Mouse (Mus musculus) CH12.LX (cell line): ENCODE measurements around the gene 6430548M08Rik. TPM values are rescaled to one million over a fixed set of nuclear protein-coding genes. Genes with fewer than 3 reads are reported as not detected.

Experiments used
- DNase-seq: peaks from one replicate; pipeline ENCODE4 v3.0.0-alpha.2; 2013; ENCODE audit errors: extremely low read depth
- H3K27ac ChIP-seq: 2 replicates; pipeline ENCODE4 v1.5.1; 2012; ENCODE audit warnings: low read depth, mild to moderate bottlenecking, control low read depth, moderate library complexity; ENCODE audit not compliant: insufficient read depth
- H3K27me3 ChIP-seq: replicated peaks from 2 replicates; pipeline ENCODE3; 2012; ENCODE audit warnings: inconsistent platforms
- H3K36me3 ChIP-seq, 2 experiments: replicated peaks in 1 of 2; 2 replicates each; pipeline versions ENCODE3 to v1.6.1; 2012; ENCODE audit warnings: inconsistent platforms in 1 of 2, low read length in 1 of 2, mild to moderate bottlenecking in 1 of 2, mixed read lengths in 1 of 2, moderate library complexity in 1 of 2; ENCODE audit not compliant: control insufficient read depth in 1 of 2, insufficient read depth in 1 of 2
- H3K4me1 ChIP-seq, 2 experiments: 2 replicates each; pipeline ENCODE4 v1.6.1; 2012; ENCODE audit warnings: inconsistent platforms in 1 of 2, moderate library complexity in 1 of 2; ENCODE audit not compliant: insufficient read depth in 2 of 2, control insufficient read depth in 1 of 2
- H3K4me2 ChIP-seq: 2 replicates; pipeline ENCODE4 v1.6.1; 2012; ENCODE audit warnings: low read depth, mild to moderate bottlenecking, control low read depth; ENCODE audit not compliant: poor library complexity, insufficient read depth, severe bottlenecking
- H3K4me3 ChIP-seq, 3 experiments: fragments of 150-350 bp in 1 of 3; sonication (generic) in 1 of 3; replicated peaks in 1 of 3; 2 replicates each; pipeline versions ENCODE3 to v1.5.1; 2011 to 2012; ENCODE audit warnings: low read depth in 2 of 3, low read length in 2 of 3, mild to moderate bottlenecking in 2 of 3, moderate library complexity in 2 of 3, control low read depth in 1 of 3, improper control_type of control experiment in 1 of 3, inconsistent platforms in 1 of 3, mixed read lengths in 1 of 3; ENCODE audit not compliant: poor library complexity in 1 of 3
- H3K79me2 ChIP-seq: replicated peaks from 2 replicates; pipeline ENCODE4 v1.6.1; 2012; ENCODE audit warnings: mild to moderate bottlenecking, moderate library complexity; ENCODE audit not compliant: control insufficient read depth, poor library complexity, insufficient read depth, severe bottlenecking; ENCODE audit errors: extremely low read depth
- H3K9ac ChIP-seq: 2 replicates; pipeline ENCODE4 v1.6.1; 2012; ENCODE audit warnings: low read depth, mild to moderate bottlenecking, control low read depth, moderate library complexity; ENCODE audit not compliant: insufficient read depth
- H3K9me3 ChIP-seq: replicated peaks from 2 replicates; pipeline ENCODE3; 2012; ENCODE audit warnings: low read length, inconsistent platforms, mixed read lengths
- BHLHE40 ChIP-seq: IDR thresholded peaks from 2 replicates; pipeline ENCODE4 v1.6.1; 2011; ENCODE audit warnings: mild to moderate bottlenecking, low read depth, low read length, improper control_type of control experiment
- CHD1 ChIP-seq: IDR thresholded peaks from 2 replicates; pipeline ENCODE4 v1.6.1; 2012; ENCODE audit warnings: low read depth, low read length, improper control_type of control experiment, inconsistent platforms
- CHD2 ChIP-seq: IDR thresholded peaks from 2 replicates; pipeline ENCODE4 v1.6.1; 2011; ENCODE audit warnings: low read length, improper control_type of control experiment
- E2F4 ChIP-seq: IDR thresholded peaks from 2 replicates; pipeline ENCODE4 v1.6.1; 2011; ENCODE audit warnings: low read depth, low read length, improper control_type of control experiment; ENCODE audit not compliant: insufficient replicate concordance
- ELF1 ChIP-seq: IDR thresholded peaks from 2 replicates; pipeline ENCODE4 v1.6.1; 2014; ENCODE audit warnings: low read depth, mild to moderate bottlenecking, inconsistent platforms, low read length, improper control_type of control experiment
- GABPA ChIP-seq: IDR thresholded peaks from 2 replicates; pipeline ENCODE4 v1.6.1; 2012; ENCODE audit warnings: low read depth, low read length, improper control_type of control experiment, inconsistent platforms; ENCODE audit not compliant: insufficient replicate concordance
- JUN ChIP-seq: IDR thresholded peaks from 2 replicates; pipeline ENCODE4 v1.6.1; 2011; ENCODE audit warnings: low read depth, mild to moderate bottlenecking, low read length, improper control_type of control experiment, moderate library complexity; ENCODE audit not compliant: insufficient read depth
- JUND ChIP-seq: conservative IDR thresholded peaks from 2 replicates; pipeline ENCODE4 v1.6.1; 2011; ENCODE audit warnings: low read depth, low read length, improper control_type of control experiment
- MAX ChIP-seq: IDR thresholded peaks from 2 replicates; pipeline ENCODE4 v1.6.1; 2011; ENCODE audit warnings: low read length, improper control_type of control experiment
- MAZ ChIP-seq: IDR thresholded peaks from 2 replicates; pipeline ENCODE4 v1.6.1; 2012; ENCODE audit warnings: low read depth, mild to moderate bottlenecking, inconsistent platforms, low read length, improper control_type of control experiment, moderate library complexity
- MEF2A ChIP-seq: IDR thresholded peaks from 2 replicates; pipeline ENCODE4 v1.6.1; 2014; ENCODE audit warnings: low read depth, mild to moderate bottlenecking, inconsistent platforms, low read length, improper control_type of control experiment, borderline replicate concordance
- POLR2A ChIP-seq: IDR thresholded peaks from 2 replicates; pipeline ENCODE4 v1.6.1; 2011; ENCODE audit warnings: low read depth, mild to moderate bottlenecking, improper control_type of control experiment, low read length
- RAD21 ChIP-seq: IDR thresholded peaks from 2 replicates; pipeline ENCODE4 v1.6.1; 2011; ENCODE audit warnings: low read depth, mild to moderate bottlenecking, low read length, improper control_type of control experiment, moderate library complexity
- RCOR1 ChIP-seq: conservative IDR thresholded peaks from 2 replicates; pipeline ENCODE4 v1.6.1; 2012; ENCODE audit warnings: low read depth, mild to moderate bottlenecking, inconsistent platforms, low read length, improper control_type of control experiment
- TBP ChIP-seq: conservative IDR thresholded peaks from 2 replicates; pipeline ENCODE4 v1.6.1; 2011; ENCODE audit warnings: low read depth, low read length, improper control_type of control experiment
- UBTF ChIP-seq: IDR thresholded peaks from 2 replicates; pipeline ENCODE4 v1.6.1; 2012; ENCODE audit warnings: low read depth, mild to moderate bottlenecking, inconsistent platforms, low read length, improper control_type of control experiment, moderate library complexity
- USF2 ChIP-seq: conservative IDR thresholded peaks from 2 replicates; pipeline ENCODE4 v1.6.1; 2011; ENCODE audit warnings: low read depth, low read length, improper control_type of control experiment
- ZC3H11A ChIP-seq: IDR thresholded peaks from 2 replicates; pipeline ENCODE4 v1.6.1; 2012; ENCODE audit warnings: low read depth, mild to moderate bottlenecking, inconsistent platforms, low read length, improper control_type of control experiment
- ZMIZ1 ChIP-seq: IDR thresholded peaks from 2 replicates; pipeline ENCODE4 v1.6.1; 2012; ENCODE audit warnings: low read depth, mild to moderate bottlenecking, inconsistent platforms, low read length, improper control_type of control experiment
- dilution Hi-C: fragments of 300-500 bp; cut with MboI; formaldehyde crosslinking; loops from 2 replicates; pipeline ENCODE4 v1.14.3; 2020; ENCODE audit warnings: low sequenced_read_pairs; ENCODE audit not compliant: extremely low pct_unique_long_range_greater_than_20kb, extremely low pct_ligation_motif_present
- in situ Hi-C: fragments of 300-500 bp; cut with MboI; formaldehyde crosslinking; loops from 3 replicates; pipeline ENCODE4 v1.14.3; 2019; ENCODE audit warnings: low sequenced_read_pairs, low pct_ligation_motif_present, low pct_unique_long_range_greater_than_20kb, mixed read lengths
- polyA plus RNA-seq: library from polyadenylated mRNA; unstranded; fragments of >175 nt; gene quantifications from 2 replicates; pipeline ENCODE4 v1.2.1, GENCODE M21; 2012; ENCODE audit warnings: low read depth; ENCODE audit not compliant: insufficient read length
- total RNA-seq, 2 experiments: library from RNA; depleted of rRNA; stranded (reverse); fragments of 300-350 nt in 1 of 2; fragments of >200 nt in 1 of 2; gene quantifications; 2 replicates each; pipeline ENCODE4 v1.2.3; 2012 to 2014

The 6430548M08Rik gene
- total and polyA plus RNA-seq, 3 experiments: 0.13 TPM; not detected in 2

DNA sequence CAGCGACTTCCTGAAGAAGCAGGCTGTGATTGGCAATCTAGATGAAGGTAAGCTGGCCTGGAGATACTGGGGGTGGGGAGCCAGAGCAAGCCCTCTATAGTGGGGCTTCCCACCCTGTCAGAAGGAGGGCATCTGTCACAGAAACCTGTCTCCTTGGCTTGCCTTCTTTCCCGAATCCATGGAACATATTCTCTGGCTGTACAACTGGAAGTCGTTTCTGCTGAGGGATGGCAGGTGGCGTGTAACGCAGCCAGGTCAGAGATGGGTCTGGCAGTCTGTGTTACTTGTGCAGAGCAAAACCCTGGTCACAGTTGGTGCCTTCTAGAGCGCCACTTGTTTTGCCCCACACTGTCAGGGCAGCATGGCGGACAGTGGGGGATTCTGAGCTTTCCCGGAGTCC, 46.4 kb downstream of the 6430548M08Rik start:
- no peak for DNase-seq
- TF ChIP-seq USF2 (no peak), MAX (no peak), ZMIZ1 (no peak), MEF2A (no peak), RAD21 (no peak), E2F4 (no peak), JUN (no peak), BHLHE40 (no peak), POLR2A (no peak), TBP (no peak), UBTF (no peak), ZC3H11A (no peak), CHD2 (no peak), RCOR1 (no peak), ELF1 (no peak), JUND (no peak), MAZ (no peak), CHD1 (no peak), GABPA (no peak)
- Histone ChIP-seq H3K4me1 (no peaks in the 10 kb centered on the region), H3K4me3 (no peak overlapping the region), H3K27me3 (peaks cover 97% of the 10 kb centered on the region), H3K79me2 (no peaks in the 10 kb centered on the region), H3K9me3 (no peaks in the 10 kb centered on the region), H3K4me2 (no peak overlapping the region), H3K36me3 (no peaks in the 10 kb centered on the region), H3K9ac (no peak overlapping the region), H3K27ac (no peak overlapping the region)
- in situ Hi-C loops (no loop called here), dilution Hi-C loops (no loop called here)

DNA sequence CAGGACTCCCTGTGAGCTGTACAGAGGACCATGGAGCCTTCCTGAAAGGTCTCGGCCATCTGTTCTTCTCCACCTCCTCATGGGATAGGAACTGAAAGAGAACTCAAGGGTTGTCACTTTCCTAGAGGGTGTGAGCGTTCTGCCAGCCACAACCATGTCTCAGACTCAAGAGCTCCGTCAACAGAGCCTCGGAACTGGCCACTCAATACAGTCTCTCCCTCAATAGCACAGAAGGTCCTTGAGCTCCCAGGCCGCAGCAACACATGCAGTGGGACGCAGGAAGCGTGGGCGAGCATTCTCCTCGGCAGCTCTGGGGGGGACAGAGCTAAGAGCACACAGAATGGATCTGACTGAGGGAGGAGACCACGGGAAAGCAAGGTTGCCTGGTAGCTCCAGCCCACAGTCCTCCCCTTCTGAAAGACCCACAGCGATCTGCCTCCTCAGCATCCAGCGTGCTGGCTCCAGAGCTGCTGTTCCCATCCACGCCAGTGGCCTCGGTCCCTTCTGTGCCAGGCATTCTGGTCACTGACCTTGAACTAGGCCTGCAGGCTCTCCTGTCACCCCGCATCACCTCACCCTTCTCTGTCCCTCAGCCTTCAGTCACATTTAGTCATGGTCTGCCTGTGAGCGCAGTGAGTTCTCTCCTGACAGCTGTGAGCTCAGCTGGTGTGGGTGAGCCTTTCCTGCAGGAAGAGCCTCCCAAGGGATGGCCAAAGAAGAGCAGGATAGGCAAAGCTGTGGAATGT, 47.9 kb downstream of the 6430548M08Rik start:
- Histone ChIP-seq H3K79me2 (no peaks in the 10 kb centered on the region), H3K27ac (no peak overlapping the region), H3K4me2 (no peak overlapping the region), H3K36me3 (no peaks in the 10 kb centered on the region), H3K9ac (no peak overlapping the region)
- dilution Hi-C loops: no loop called here
- in situ Hi-C loops: no loop called here
- DNase-seq: no peak
- TF ChIP-seq UBTF: no peak
- TF ChIP-seq RCOR1: no peak
- no peak for TF ChIP-seq GABPA
- TF ChIP-seq ZMIZ1: no peak
- TF ChIP-seq, all 38 proteins: peak for 0
- peaks cover 97% of the 10 kb centered on the region for H3K27me3 ChIP-seq
- H3K4me1 ChIP-seq: no peaks in the 10 kb centered on the region
- no peaks in the 10 kb centered on the region for H3K9me3 ChIP-seq
- H3K4me3 ChIP-seq: no peak overlapping the region
